Mouse (Mus musculus) kidney, adult 2 months (tissue): ENCODE results near the gene 4933405L10Rik.
A peak's percentile ranks its signal among the peaks of the same experiment; 100 is the strongest.

Experiments
- CTCF ChIP-seq: fragments of 200-500 bp; conservative IDR thresholded peaks from 2 replicates; pipeline ENCODE4 v1.5.1; 2011; ENCODE audit warnings: low read depth, mild to moderate bottlenecking, control low read depth, low read length, moderate library complexity, mixed read lengths; ENCODE audit not compliant: insufficient read depth, insufficient read length
- POLR2A ChIP-seq: fragments of 200-500 bp; IDR thresholded peaks from one replicate; pipeline ENCODE4 v1.6.1; 2011; ENCODE audit warnings: low read depth, low read length, control low read depth

DNA sequence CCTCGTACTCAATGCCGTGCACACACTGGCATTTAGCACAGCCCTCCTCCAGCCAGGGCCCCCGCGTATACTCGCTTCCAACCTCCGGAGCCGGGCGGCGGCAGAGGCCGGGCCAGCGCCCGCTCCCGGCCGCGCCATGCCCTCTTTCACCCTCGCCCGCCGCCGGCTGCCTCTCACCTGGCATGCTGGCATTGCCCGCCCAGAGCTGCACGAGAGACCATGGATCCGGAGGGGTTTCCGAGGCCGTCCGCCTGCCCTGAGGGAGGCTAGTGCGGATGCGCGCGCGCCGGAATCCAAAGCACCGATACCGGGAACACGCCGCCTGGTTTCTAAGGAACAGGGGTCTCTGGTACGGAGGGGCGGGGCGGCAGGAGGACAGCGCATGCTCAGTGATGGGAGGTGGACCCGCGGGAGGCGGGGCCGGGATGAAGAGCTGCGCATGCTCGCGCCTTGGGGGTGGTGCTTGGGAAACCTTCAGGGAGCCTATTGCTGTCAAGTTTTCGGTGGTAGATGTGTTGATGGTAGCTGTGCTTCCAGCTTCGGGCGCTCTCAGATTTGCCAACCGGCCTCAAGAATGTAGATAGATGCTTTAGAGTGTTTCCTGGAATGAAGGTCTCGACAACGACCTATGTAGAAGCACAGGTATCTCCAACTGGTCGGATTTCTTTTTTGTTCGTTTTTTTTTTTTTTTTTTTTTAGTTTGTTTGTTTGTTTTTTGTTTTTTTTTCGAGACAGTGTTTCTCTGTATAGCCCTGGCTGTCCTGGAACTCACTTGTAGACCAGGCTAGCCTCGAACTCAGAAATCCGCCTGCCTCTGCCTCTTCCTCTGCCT, 51.0 kb downstream of the 4933405L10Rik start, which contains the start of gene Gfod2:
- TF ChIP-seq CTCF, result no peak
- TF ChIP-seq POLR2A, result peak; percentile 1
